Mouse (Mus musculus) midbrain, embryonic 12.5 days (tissue): ENCODE results near the gene Sh3bp5. TPM values are rescaled to one million over a fixed set of nuclear protein-coding genes. Genes with fewer than 3 reads are reported as not detected.

Source experiments
- ATAC-seq: fragments of 200-750 bp; cut with Nextera tagmentation; 2 replicates; pipeline ENCODE4 v1.8.0; 2017; ENCODE audit warnings: low read depth, moderate TSS enrichment, moderate library complexity; ENCODE audit not compliant: low FRiP score
- H3K27ac ChIP-seq: fragments of 300-500 bp; sonication (generic); replicated peaks from 2 replicates; pipeline ENCODE4 v1.5.1; 2016; ENCODE audit warnings: mild to moderate bottlenecking
- H3K27me3 ChIP-seq: fragments of 300-500 bp; sonication (generic); 2 replicates; pipeline ENCODE4 v1.6.1; 2016; ENCODE audit warnings: mild to moderate bottlenecking
- H3K36me3 ChIP-seq: fragments of 300-500 bp; sonication (generic); 2 replicates; pipeline ENCODE4 v1.6.1; 2016
- H3K4me1 ChIP-seq: fragments of 300-500 bp; sonication (generic); 2 replicates; pipeline ENCODE4 v1.6.1; 2016
- H3K4me2 ChIP-seq: fragments of 300-500 bp; sonication (generic); replicated peaks from 2 replicates; pipeline ENCODE4 v1.6.1; 2016; ENCODE audit warnings: mild to moderate bottlenecking, moderate library complexity
- H3K4me3 ChIP-seq: fragments of 300-500 bp; sonication (generic); 2 replicates; pipeline ENCODE4 v1.5.1; 2016; ENCODE audit warnings: mild to moderate bottlenecking
- H3K9ac ChIP-seq: fragments of 300-500 bp; sonication (generic); replicated peaks from 2 replicates; pipeline ENCODE4 v1.6.1; 2016; ENCODE audit warnings: mild to moderate bottlenecking, moderate library complexity
- H3K9me3 ChIP-seq: fragments of 300-500 bp; sonication (generic); 2 replicates; pipeline ENCODE4 v1.6.1; 2016; ENCODE audit warnings: mild to moderate bottlenecking
- WGBS: fragments of 180-500 bp; shearing (Covaris S2); methylation state at CpG from one replicate; pipeline ENCODE4 v1.1.7; 2016; 5-methylcytosine and 5-hydroxymethylcytosine counted together
- polyA plus RNA-seq: library from polyadenylated mRNA; unstranded; fragments of >200 nt; fragmentation: Nextera tagmentation; extraction: Ambion mirVana; gene quantifications from 2 replicates; pipeline ENCODE4 v1.2.1, GENCODE M21; 2016

Sh3bp5 gene
- polyA plus RNA-seq, 1 experiment from 2014 or later, result 43.3 TPM

- H3K4me3 ChIP-seq, result no peak overlapping the region
- ATAC-seq, result no peak
- no peak overlapping the region for H3K27ac ChIP-seq
- H3K9me3 ChIP-seq, result no peaks in the 10 kb centered on the region
- no peaks in the 10 kb centered on the region for H3K36me3 ChIP-seq
- peaks cover 7% of the 10 kb centered on the region for H3K4me1 ChIP-seq
- H3K4me2 ChIP-seq, result no peak overlapping the region
- WGBS, result 80% methylated on average over 7 of the region's 7 CpGs
- no peak overlapping the region for H3K9ac ChIP-seq
- H3K27me3 ChIP-seq, result peaks cover 6% of the 10 kb centered on the region; the same call in 1 of the 2 replicates
These were observed 109.1 kb downstream of the Sh3bp5 start for GRCm38 (mm10) chr14:31326770-31327169.

GRCm38 (mm10) chr14:31325551-31325950 is 110.3 kb downstream of the Sh3bp5 start:
- ATAC-seq, result no peak
- Histone ChIP-seq H3K4me2 (no peak overlapping the region), H3K27ac (no peak overlapping the region), H3K27me3 (peaks cover 6% of the 10 kb centered on the region; the same call in 1 of the 2 replicates), H3K9me3 (no peaks in the 10 kb centered on the region), H3K36me3 (no peaks in the 10 kb centered on the region), H3K4me1 (peaks cover 7% of the 10 kb centered on the region), H3K9ac (no peak overlapping the region), H3K4me3 (no peak overlapping the region)
- WGBS, result 49% methylated on average over 5 of the region's 5 CpGs

- ATAC-seq, result no peak
- Histone ChIP-seq H3K27ac (no peak overlapping the region), H3K9me3 (no peaks in the 10 kb centered on the region), H3K4me1 (peaks cover 7% of the 10 kb centered on the region), H3K4me3 (no peak overlapping the region), H3K9ac (no peak overlapping the region), H3K36me3 (no peaks in the 10 kb centered on the region), H3K27me3 (peaks cover 6% of the 10 kb centered on the region; the same call in 1 of the 2 replicates), H3K4me2 (no peak overlapping the region)
- 70% methylated on average over 10 of the region's 10 CpGs for WGBS
These were observed 111.0 kb downstream of the Sh3bp5 start for GRCm38 (mm10) chr14:31324851-31325250.

GRCm38 (mm10) chr14:31323849-31324792 is 111.8 kb downstream of the Sh3bp5 start, which contains the start of gene Dnah1:
Gene Dnah1 (minus strand): TSS chr14:31323896.
- H3K9ac ChIP-seq, result peak within 1 kb of the TSS; percentile 34; the same call in 1 of the 2 replicates
- peak within 1 kb of the TSS; percentile 55 for H3K4me2 ChIP-seq
- WGBS, result 33% methylated on average over 28 of the region's 28 CpGs
- H3K27me3 ChIP-seq, result peaks cover 6% of the 10 kb centered on the region; the same call in 1 of the 2 replicates
- peaks cover 7% of the 10 kb centered on the region for H3K4me1 ChIP-seq
- no peaks in the 10 kb centered on the region for H3K9me3 ChIP-seq
- no peak for ATAC-seq
- no peak within 1 kb of the TSS for H3K27ac ChIP-seq
- H3K36me3 ChIP-seq, result no peaks in the 10 kb centered on the region
- H3K4me3 ChIP-seq, result peak within 1 kb of the TSS; percentile 36

- peak overlapping the region; percentile 55 for H3K4me2 ChIP-seq
These were observed 112.7 kb downstream of the Sh3bp5 start for GRCm38 (mm10) chr14:31323189-31323588.

GRCm38 (mm10) chr14:31322191-31322590 is 113.7 kb downstream of the Sh3bp5 start:
- H3K36me3 ChIP-seq, result no peaks in the 10 kb centered on the region
- H3K4me2 ChIP-seq, result no peak overlapping the region
- no peak overlapping the region for H3K27ac ChIP-seq
- no peak overlapping the region for H3K9ac ChIP-seq
- 86% methylated on average over 3 of the region's 3 CpGs for WGBS
- peaks cover 6% of the 10 kb centered on the region; the same call in 1 of the 2 replicates for H3K27me3 ChIP-seq
- no peaks in the 10 kb centered on the region for H3K9me3 ChIP-seq
- no peak overlapping the region for H3K4me3 ChIP-seq
- H3K4me1 ChIP-seq, result peaks cover 7% of the 10 kb centered on the region
- no peak for ATAC-seq

More at GRCm38 (mm10) chr14:31323189-31323588, 112.7 kb downstream of the Sh3bp5 start:
- H3K36me3 ChIP-seq, result no peaks in the 10 kb centered on the region
- H3K4me3 ChIP-seq, result peak overlapping the region; percentile 36
- ATAC-seq, result no peak
- 86% methylated on average over 4 of the region's 4 CpGs for WGBS
- H3K9me3 ChIP-seq, result no peaks in the 10 kb centered on the region
- no peak overlapping the region for H3K27ac ChIP-seq
- H3K9ac ChIP-seq, result no peak overlapping the region
- H3K4me1 ChIP-seq, result peaks cover 7% of the 10 kb centered on the region
- H3K27me3 ChIP-seq, result peaks cover 6% of the 10 kb centered on the region; the same call in 1 of the 2 replicates

- no peaks in the 10 kb centered on the region for H3K36me3 ChIP-seq
These were observed 114.7 kb downstream of the Sh3bp5 start for GRCm38 (mm10) chr14:31321181-31321580.

GRCm38 (mm10) chr14:31319546-31319945 is 116.3 kb downstream of the Sh3bp5 start:
- Histone ChIP-seq H3K4me1 (peaks cover 7% of the 10 kb centered on the region), H3K9me3 (no peaks in the 10 kb centered on the region), H3K27me3 (peaks cover 6% of the 10 kb centered on the region; the same call in 1 of the 2 replicates), H3K27ac (no peak overlapping the region), H3K4me3 (no peak overlapping the region), H3K36me3 (no peaks in the 10 kb centered on the region), H3K9ac (no peak overlapping the region), H3K4me2 (no peak overlapping the region)
- no peak for ATAC-seq
- WGBS, result 87% methylated on average over 10 of the region's 10 CpGs

More at GRCm38 (mm10) chr14:31321181-31321580, 114.7 kb downstream of the Sh3bp5 start:
- Histone ChIP-seq H3K9ac (no peak overlapping the region), H3K27ac (no peak overlapping the region), H3K27me3 (peaks cover 6% of the 10 kb centered on the region; the same call in 1 of the 2 replicates), H3K4me3 (no peak overlapping the region), H3K4me1 (peaks cover 7% of the 10 kb centered on the region), H3K4me2 (no peak overlapping the region), H3K9me3 (no peaks in the 10 kb centered on the region)
- 88% methylated on average over 11 of the region's 11 CpGs for WGBS
- ATAC-seq, result no peak

- WGBS, result 82% methylated on average over 3 of the region's 3 CpGs
- ATAC-seq, result no peak
- no peaks in the 10 kb centered on the region for H3K36me3 ChIP-seq
These were observed 118.1 kb downstream of the Sh3bp5 start for GRCm38 (mm10) chr14:31317754-31318153.

GRCm38 (mm10) chr14:31316613-31317012 is 119.3 kb downstream of the Sh3bp5 start:
- Histone ChIP-seq H3K27me3 (no peaks in the 10 kb centered on the region), H3K4me3 (no peak overlapping the region), H3K36me3 (no peaks in the 10 kb centered on the region), H3K9ac (no peak overlapping the region), H3K4me1 (no peaks in the 10 kb centered on the region), H3K9me3 (no peaks in the 10 kb centered on the region), H3K27ac (no peak overlapping the region), H3K4me2 (no peak overlapping the region)
- no peak for ATAC-seq
- WGBS, result 85% methylated on average over 12 of the region's 12 CpGs

More at GRCm38 (mm10) chr14:31317754-31318153, 118.1 kb downstream of the Sh3bp5 start:
- H3K4me3 ChIP-seq, result no peak overlapping the region
- no peak overlapping the region for H3K9ac ChIP-seq
- H3K9me3 ChIP-seq, result no peaks in the 10 kb centered on the region
- no peak overlapping the region for H3K27ac ChIP-seq
- H3K4me1 ChIP-seq, result no peaks in the 10 kb centered on the region
- H3K4me2 ChIP-seq, result no peak overlapping the region
- H3K27me3 ChIP-seq, result peaks cover 1% of the 10 kb centered on the region; the same call in 1 of the 2 replicates

GRCm38 (mm10) chr14:31313192-31313591 is 122.7 kb downstream of the Sh3bp5 start:
- Histone ChIP-seq H3K4me1 (no peaks in the 10 kb centered on the region), H3K9me3 (no peaks in the 10 kb centered on the region), H3K27me3 (no peaks in the 10 kb centered on the region), H3K4me3 (no peak overlapping the region), H3K9ac (no peak overlapping the region), H3K27ac (no peak overlapping the region), H3K36me3 (no peaks in the 10 kb centered on the region), H3K4me2 (no peak overlapping the region)
- ATAC-seq, result no peak
- WGBS, result 44% methylated on average over 3 of the region's 3 CpGs
